Mouse (Mus musculus) limb, embryonic 13.5 days (tissue): Measurements from ENCODE around the gene Serpina6. TPM values are rescaled to one million over a fixed set of nuclear protein-coding genes. Genes with fewer than 3 reads are reported as not detected.

ENCODE experiments used
- ATAC-seq: fragments of 200-750 bp; cut with Nextera tagmentation; 2 replicates; pipeline ENCODE4 v1.8.0; 2017; ENCODE audit warnings: low read depth, moderate number of reproducible peaks, moderate TSS enrichment; ENCODE audit not compliant: low FRiP score
- H3K27ac ChIP-seq: fragments of 300-500 bp; sonication (generic); 2 replicates; pipeline ENCODE4 v1.5.1; 2015; ENCODE audit warnings: inconsistent platforms, mild to moderate bottlenecking, moderate library complexity
- H3K27me3 ChIP-seq: fragments of 300-500 bp; sonication (generic); 2 replicates; pipeline ENCODE4 v1.6.1; 2015; ENCODE audit warnings: mild to moderate bottlenecking, inconsistent platforms
- H3K36me3 ChIP-seq: fragments of 300-500 bp; sonication (generic); 2 replicates; pipeline ENCODE4 v1.6.1; 2015; ENCODE audit warnings: inconsistent platforms, mild to moderate bottlenecking, moderate library complexity
- H3K4me1 ChIP-seq: fragments of 300-500 bp; sonication (generic); 2 replicates; pipeline ENCODE4 v1.6.1; 2015; ENCODE audit warnings: inconsistent platforms
- H3K4me2 ChIP-seq: fragments of 300-500 bp; sonication (generic); replicated peaks from 2 replicates; pipeline ENCODE4 v1.6.1; 2015; ENCODE audit warnings: inconsistent platforms, mild to moderate bottlenecking, moderate library complexity
- H3K4me3 ChIP-seq: fragments of 300-500 bp; sonication (generic); 2 replicates; pipeline ENCODE4 v1.5.1; 2015; ENCODE audit warnings: moderate library complexity, mild to moderate bottlenecking, inconsistent platforms
- H3K9ac ChIP-seq: fragments of 300-500 bp; sonication (generic); 2 replicates; pipeline ENCODE4 v1.6.1; 2015; ENCODE audit warnings: mild to moderate bottlenecking, inconsistent platforms
- H3K9me3 ChIP-seq: fragments of 300-500 bp; sonication (generic); 2 replicates; pipeline ENCODE4 v1.6.1; 2016; ENCODE audit warnings: inconsistent platforms
- WGBS: fragments of 180-500 bp; shearing (Covaris S2); methylation state at CpG from one replicate; pipeline ENCODE4 v1.1.7; 2015; 5-methylcytosine and 5-hydroxymethylcytosine counted together
- polyA plus RNA-seq: library from polyadenylated mRNA; unstranded; fragments of >200 nt; fragmentation: Nextera tagmentation; extraction: Ambion mirVana; gene quantifications from 2 replicates; pipeline ENCODE4 v1.2.1, GENCODE M21; 2015

The Serpina6 gene
- 0.18 and 5.3 TPM in 2 replicates for polyA plus RNA-seq

DNA sequence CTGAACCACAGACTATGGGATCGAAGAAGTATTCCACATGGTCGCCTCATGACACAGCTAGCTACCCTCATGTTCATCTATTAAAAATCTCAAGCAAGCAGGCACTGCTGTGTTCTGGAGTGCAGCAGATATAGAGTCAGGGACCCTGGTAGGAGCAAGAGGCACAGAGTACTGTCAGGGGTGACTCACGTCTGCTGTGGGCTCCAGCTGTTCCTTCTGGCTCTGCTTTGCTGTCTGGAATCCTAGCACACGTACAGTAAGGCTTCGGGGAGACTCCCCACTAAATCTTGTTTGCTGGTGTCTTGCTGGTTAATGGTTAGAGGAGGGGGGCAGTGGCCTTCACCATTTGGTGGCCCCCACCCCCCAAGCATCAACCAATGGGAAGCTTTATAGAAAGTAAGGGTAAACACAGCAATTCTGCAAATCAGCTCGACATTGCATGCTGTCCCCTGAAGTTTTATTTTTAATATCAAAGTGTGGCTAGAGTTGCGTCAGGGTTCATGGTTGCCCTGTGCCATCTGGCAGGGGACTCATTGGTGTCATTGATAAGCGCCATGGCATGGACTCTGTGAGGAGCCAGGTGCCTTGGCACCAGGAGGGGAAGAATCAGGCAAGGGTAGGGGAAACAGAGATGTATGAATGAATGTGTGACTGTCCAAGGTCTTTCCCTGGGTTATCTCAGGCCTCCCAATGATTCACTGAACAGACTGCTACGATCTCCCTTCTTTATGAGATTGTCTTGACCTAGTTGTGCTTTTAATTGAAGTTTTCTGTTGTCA lies at the start of gene Serpina6:
Gene Serpina6 (minus strand): TSS at position 365 of the 779 bp plus-strand sequence.
- no peaks in the 10 kb centered on the region for H3K27me3 ChIP-seq
- H3K9ac ChIP-seq, result no peak within 1 kb of the TSS
- 75% methylated on average over 9 of the region's 9 CpGs for WGBS
- H3K4me1 ChIP-seq, result no peaks in the 10 kb centered on the region
- ATAC-seq, result no peak
- H3K36me3 ChIP-seq, result no peaks in the 10 kb centered on the region
- no peak within 1 kb of the TSS for H3K4me3 ChIP-seq
- H3K27ac ChIP-seq, result no peak within 1 kb of the TSS
- no peak within 1 kb of the TSS for H3K4me2 ChIP-seq
- no peaks in the 10 kb centered on the region for H3K9me3 ChIP-seq

DNA sequence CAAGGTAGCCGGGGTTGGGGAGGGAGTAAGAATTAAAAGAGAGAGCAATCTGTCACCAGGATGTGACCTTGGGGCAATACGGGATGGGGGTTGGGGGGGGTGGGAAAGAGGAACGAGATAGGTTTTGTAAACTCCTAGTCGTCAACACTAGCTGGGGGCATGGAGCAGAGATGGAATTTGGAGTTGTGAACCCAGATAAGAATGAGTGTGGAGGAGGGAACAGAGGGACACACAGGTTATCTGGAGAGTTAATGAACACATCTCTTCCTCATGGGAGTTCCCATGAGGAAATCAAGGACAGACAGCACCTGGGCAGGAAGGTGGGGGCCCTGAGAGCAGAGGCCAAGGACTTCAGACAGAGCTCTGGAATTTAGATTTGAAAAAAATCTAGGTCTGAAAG lies 49.1 kb upstream of the Serpina6 start:
- Histone ChIP-seq H3K27ac (no peak overlapping the region), H3K4me2 (no peak overlapping the region), H3K27me3 (no peaks in the 10 kb centered on the region), H3K9ac (no peak overlapping the region), H3K4me3 (no peak overlapping the region), H3K36me3 (no peaks in the 10 kb centered on the region), H3K4me1 (no peaks in the 10 kb centered on the region), H3K9me3 (no peaks in the 10 kb centered on the region)
- 68% methylated on average over 4 of the region's 4 CpGs for WGBS
- ATAC-seq, result no peak

DNA sequence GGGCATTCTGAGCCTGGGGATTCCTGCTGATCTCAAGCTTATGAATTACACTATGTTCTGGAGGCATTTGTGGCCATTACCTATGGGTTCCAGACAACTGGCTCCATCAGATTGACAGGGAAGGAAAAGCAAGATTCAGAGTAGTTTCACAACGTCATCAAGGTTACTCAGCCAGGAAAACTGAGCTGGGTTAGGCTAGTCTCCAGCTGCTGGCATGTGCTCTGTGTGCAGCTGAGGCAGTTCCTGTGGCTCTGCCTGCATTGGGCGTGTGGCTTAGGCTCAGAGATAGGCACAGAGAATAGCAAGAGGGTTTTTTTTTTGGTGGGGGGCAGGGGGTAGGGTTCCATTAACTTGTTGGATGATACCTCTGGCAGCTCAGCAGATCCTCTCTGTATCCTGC lies 48.5 kb upstream of the Serpina6 start:
- Histone ChIP-seq H3K9me3 (no peaks in the 10 kb centered on the region), H3K4me3 (no peak overlapping the region), H3K4me2 (no peak overlapping the region), H3K4me1 (no peaks in the 10 kb centered on the region), H3K27ac (no peak overlapping the region), H3K36me3 (no peaks in the 10 kb centered on the region), H3K9ac (no peak overlapping the region), H3K27me3 (no peaks in the 10 kb centered on the region)
- ATAC-seq, result no peak
- WGBS, result 69% methylated on average over 2 of the region's 2 CpGs

DNA sequence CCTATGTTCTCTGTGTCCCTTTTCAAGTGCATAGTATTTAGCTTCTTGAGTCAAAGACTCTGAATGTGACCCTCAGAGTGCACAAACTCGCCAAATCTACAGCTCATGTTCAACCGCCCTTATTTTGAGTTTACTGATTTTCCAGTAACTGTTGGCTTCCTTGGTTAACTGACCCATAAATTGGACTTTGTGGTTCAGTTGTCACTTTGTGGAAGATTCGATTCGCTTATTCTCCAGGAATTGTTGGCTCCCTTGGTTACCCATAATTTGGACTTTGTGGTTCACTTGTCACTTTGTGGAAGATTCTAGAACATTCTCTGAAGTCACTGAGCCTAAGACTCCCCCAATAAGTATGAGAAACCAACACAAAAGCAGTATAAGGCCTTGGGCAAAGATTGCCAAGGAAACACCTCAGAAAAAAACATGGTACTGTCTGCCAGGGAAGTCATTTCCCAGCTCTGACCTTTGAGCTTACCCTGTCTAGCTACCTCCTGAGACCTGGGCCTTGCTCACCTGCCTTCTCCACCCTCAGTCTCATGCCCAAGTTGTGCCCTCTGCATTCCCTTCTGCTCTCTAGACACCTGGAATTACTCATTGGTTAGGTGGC lies 43.2 kb upstream of the Serpina6 start:
- Histone ChIP-seq H3K36me3 (no peaks in the 10 kb centered on the region), H3K4me2 (no peak overlapping the region), H3K27ac (no peak overlapping the region), H3K9ac (no peak overlapping the region), H3K4me1 (no peaks in the 10 kb centered on the region), H3K4me3 (no peak overlapping the region), H3K9me3 (no peaks in the 10 kb centered on the region), H3K27me3 (no peaks in the 10 kb centered on the region)
- no peak for ATAC-seq
- 86% methylated on average over 4 of the region's 4 CpGs for WGBS

DNA sequence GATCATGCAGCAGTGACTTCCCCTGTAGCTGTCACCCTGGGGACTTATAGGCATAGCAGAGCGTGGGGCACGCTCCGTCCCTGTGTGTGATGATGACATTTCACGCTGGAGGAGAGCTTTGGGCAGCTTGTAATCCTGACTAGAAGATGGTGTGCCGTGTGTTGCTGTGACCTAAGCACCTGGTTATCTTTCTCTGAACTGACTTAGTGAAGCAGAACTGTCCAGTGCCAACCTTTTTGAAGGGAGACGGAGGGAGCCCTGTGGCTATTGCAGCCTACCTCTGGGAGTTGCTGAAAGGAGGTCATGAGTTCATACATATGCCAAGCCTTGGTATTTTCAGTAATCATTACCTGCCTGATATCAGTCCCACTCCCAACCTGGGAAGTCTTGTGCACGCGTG lies 38.4 kb upstream of the Serpina6 start, which contains the start of gene Serpina1f:
Gene Serpina1f (minus strand): TSS at position 101 of the 400 bp plus-strand sequence.
- Histone ChIP-seq H3K4me2 (no peak within 1 kb of the TSS), H3K4me1 (no peaks in the 10 kb centered on the region), H3K9ac (no peak within 1 kb of the TSS), H3K9me3 (no peaks in the 10 kb centered on the region), H3K27ac (no peak within 1 kb of the TSS), H3K27me3 (no peaks in the 10 kb centered on the region), H3K4me3 (no peak within 1 kb of the TSS), H3K36me3 (no peaks in the 10 kb centered on the region)
- ATAC-seq, result no peak
- WGBS, result 91% methylated on average over 8 of the region's 8 CpGs

DNA sequence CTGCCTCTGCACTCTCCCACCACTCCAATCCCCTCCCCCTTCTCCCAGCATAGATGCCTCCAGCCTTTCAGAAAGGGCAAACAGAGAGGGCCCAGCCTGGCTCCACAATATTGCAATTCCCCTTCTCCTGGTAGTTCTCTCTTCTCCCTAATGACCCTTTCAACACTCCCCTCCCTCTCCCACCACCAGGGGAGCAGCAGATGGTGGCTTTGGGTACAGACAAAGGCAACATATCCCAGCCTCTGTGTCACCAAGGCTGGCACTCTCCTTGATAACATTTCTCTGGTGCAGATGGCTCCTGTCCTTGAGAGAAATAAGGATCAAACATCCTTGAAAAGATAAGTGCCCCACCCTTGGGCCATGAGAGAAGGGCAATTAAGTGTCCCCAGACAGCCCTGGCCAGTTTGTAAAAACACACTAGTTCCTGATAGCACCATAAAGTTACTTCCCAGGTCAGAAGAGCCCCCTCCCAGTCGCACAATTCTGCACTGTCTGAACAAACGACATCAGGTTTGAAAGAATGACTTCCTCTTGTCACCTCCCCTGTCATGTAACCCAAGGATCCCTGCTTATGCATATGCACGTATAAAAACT lies 31.3 kb upstream of the Serpina6 start:
- no peaks in the 10 kb centered on the region for H3K36me3 ChIP-seq
- H3K4me1 ChIP-seq, result no peaks in the 10 kb centered on the region
- H3K9ac ChIP-seq, result no peak overlapping the region
- no peaks in the 10 kb centered on the region for H3K27me3 ChIP-seq
- no peaks in the 10 kb centered on the region for H3K9me3 ChIP-seq
- no peak for ATAC-seq
- H3K4me2 ChIP-seq, result no peak overlapping the region
- WGBS, result 18% methylated on average over 3 of the region's 3 CpGs
- H3K4me3 ChIP-seq, result no peak overlapping the region
- H3K27ac ChIP-seq, result no peak overlapping the region

DNA sequence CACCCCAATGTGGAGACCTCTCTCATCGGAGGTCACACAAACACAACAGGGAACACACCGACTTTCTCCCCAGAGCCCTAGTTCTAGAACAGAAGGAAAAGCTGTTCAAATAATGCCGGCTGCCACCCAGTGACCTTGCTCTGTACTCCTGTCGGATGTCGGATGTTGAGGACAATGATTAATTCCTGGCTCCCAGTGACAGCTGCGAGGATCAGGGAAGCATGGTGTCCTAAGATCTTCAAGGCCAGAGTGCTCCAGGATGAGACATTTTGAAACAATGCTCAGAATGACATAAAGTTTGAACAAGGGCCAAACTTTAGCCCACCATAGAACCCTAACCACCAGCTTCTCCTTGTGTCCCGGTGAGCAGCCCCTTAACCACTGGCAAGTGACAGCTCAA lies 30.0 kb upstream of the Serpina6 start:
- H3K4me3 ChIP-seq, result no peak overlapping the region
- no peaks in the 10 kb centered on the region for H3K9me3 ChIP-seq
- H3K9ac ChIP-seq, result no peak overlapping the region
- ATAC-seq, result no peak
- WGBS, result 70% methylated on average over 7 of the region's 7 CpGs
- H3K4me2 ChIP-seq, result no peak overlapping the region
- no peak overlapping the region for H3K27ac ChIP-seq
- no peaks in the 10 kb centered on the region for H3K36me3 ChIP-seq
- no peaks in the 10 kb centered on the region for H3K4me1 ChIP-seq
- no peaks in the 10 kb centered on the region for H3K27me3 ChIP-seq

DNA sequence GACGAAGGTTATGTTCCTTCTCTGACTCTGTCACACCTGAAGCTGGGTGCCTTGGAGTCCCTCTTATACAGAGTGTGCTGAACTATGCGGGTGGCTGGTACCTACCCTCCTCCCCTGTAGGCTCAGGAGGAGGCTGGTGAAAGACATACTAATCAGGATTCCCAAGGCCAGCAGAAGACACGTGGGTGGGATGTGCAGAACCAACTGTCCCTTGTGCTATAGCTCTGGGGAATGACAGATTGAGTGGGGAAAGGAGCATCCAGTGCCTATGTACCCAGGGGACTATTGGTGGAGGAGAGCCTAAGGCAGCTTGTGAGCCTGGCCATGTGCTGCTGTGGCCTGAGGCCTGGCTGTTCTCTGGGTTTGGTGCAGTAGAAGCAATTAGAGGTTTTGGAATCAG lies 29.0 kb upstream of the Serpina6 start:
- H3K27ac ChIP-seq, result no peak overlapping the region
- H3K27me3 ChIP-seq, result no peaks in the 10 kb centered on the region
- H3K4me3 ChIP-seq, result no peak overlapping the region
- H3K9me3 ChIP-seq, result no peaks in the 10 kb centered on the region
- no peaks in the 10 kb centered on the region for H3K4me1 ChIP-seq
- ATAC-seq, result no peak; the same call in 1 of the 2 replicates
- H3K9ac ChIP-seq, result no peak overlapping the region
- WGBS, result 73% methylated on average over 3 of the region's 3 CpGs
- H3K36me3 ChIP-seq, result no peaks in the 10 kb centered on the region
- H3K4me2 ChIP-seq, result no peak overlapping the region

DNA sequence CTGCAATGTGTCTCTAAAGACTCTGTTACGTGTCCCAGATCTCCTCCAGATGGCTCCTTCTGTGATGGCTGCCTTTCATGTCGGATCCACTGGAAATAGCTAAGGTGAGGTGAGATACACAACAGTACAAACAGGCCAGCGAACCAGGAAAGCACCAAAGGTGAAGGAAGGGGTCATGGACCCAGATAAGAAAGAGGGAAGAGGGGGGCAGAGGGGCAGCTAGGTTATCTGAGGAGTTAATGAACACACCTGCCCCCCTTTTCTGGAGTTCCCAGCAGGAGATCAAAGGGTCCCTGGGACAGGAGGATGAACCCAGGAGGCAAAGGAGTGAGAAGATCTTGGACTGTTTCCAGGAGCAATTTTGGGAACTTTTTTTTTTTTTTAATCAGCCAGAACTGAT lies 28.4 kb upstream of the Serpina6 start:
- no peak for ATAC-seq
- Histone ChIP-seq H3K4me3 (no peak overlapping the region), H3K27me3 (no peaks in the 10 kb centered on the region), H3K27ac (no peak overlapping the region), H3K9ac (no peak overlapping the region), H3K4me2 (no peak overlapping the region), H3K9me3 (no peaks in the 10 kb centered on the region), H3K4me1 (no peaks in the 10 kb centered on the region), H3K36me3 (no peaks in the 10 kb centered on the region)
- WGBS, result 46% methylated on average over 3 of the region's 3 CpGs

DNA sequence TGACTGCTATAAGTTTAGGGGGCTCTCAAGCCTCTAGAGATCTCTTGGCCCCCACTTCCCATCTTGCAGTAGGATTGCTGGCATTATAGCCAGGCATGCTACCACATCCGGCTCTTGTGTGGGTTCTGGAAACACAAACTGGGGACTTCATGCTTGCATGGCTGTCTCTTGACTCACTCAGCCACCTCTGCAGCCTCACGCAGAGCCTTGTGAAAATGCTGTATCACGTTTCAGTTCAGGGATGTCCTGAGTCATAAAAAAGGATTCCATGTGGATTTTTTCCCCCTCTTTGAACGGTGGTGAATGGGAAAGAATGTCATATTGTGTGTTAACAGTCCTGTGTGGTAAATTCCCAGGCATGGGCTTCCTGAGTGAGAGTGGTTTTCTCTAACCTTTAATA lies 26.8 kb upstream of the Serpina6 start:
- no peak for ATAC-seq

DNA sequence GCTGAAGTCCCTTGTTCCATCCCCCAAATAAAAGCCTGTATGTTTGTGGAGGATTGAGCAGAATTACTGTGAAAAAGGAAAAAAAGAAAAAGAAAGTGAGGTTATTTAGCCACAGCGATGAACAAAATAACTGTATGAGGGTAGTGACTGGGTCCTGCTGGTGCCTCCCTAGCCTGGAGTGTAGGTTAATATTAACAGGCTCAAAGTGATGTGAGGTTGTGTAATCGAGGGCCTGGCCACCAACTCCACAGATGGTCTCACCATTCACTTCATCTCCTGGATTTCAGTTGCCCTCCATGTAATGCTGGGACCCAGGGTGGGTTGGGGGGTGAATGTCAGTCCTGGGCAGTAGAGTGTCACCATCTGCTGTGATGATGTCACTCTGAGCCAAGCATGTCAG lies 24.7 kb upstream of the Serpina6 start:
- no peak overlapping the region for H3K9ac ChIP-seq
- H3K36me3 ChIP-seq, result no peaks in the 10 kb centered on the region
- no peak overlapping the region for H3K4me3 ChIP-seq
- no peak for ATAC-seq
- H3K27me3 ChIP-seq, result no peaks in the 10 kb centered on the region
- 79% methylated on average over 2 of the region's 2 CpGs for WGBS
- no peak overlapping the region for H3K27ac ChIP-seq
- H3K9me3 ChIP-seq, result no peaks in the 10 kb centered on the region
- no peaks in the 10 kb centered on the region for H3K4me1 ChIP-seq
- no peak overlapping the region for H3K4me2 ChIP-seq

More for the DNA sequence above, 26.8 kb upstream of the Serpina6 start:
- Histone ChIP-seq H3K36me3 (no peaks in the 10 kb centered on the region), H3K27me3 (no peaks in the 10 kb centered on the region), H3K9ac (no peak overlapping the region), H3K4me2 (no peak overlapping the region), H3K9me3 (no peaks in the 10 kb centered on the region), H3K4me3 (no peak overlapping the region), H3K4me1 (no peaks in the 10 kb centered on the region), H3K27ac (no peak overlapping the region)
- WGBS, result 34% methylated on average over 4 of the region's 4 CpGs

DNA sequence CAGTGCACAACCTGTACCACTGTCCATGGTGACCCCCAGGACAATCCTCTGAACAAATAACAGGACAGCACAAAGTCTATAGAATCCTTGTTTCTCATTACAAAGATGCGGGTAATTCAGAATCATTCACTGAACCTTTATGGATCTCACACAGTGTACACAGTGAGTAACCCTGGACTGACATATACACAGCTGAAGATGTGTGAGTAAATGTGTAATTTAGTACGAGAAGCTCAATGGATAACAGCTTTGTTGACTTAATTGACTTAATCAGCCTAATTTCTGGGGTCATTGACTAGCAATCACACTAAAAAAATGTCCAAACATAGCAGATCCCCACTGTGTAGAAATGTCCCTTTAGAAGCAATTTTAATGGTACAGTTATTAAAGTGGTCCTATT lies 24.2 kb upstream of the Serpina6 start:
- no peaks in the 10 kb centered on the region for H3K36me3 ChIP-seq
- H3K4me2 ChIP-seq, result no peak overlapping the region
- no peaks in the 10 kb centered on the region for H3K9me3 ChIP-seq
- no peaks in the 10 kb centered on the region for H3K4me1 ChIP-seq
- no peak overlapping the region for H3K9ac ChIP-seq
- ATAC-seq, result no peak
- H3K4me3 ChIP-seq, result no peak overlapping the region
- WGBS, result 78% methylated on average over 2 of the region's 2 CpGs
- H3K27ac ChIP-seq, result no peak overlapping the region
- H3K27me3 ChIP-seq, result no peaks in the 10 kb centered on the region
